Mouse (Mus musculus): Measurements from ENCODE around the gene Kdm5b. TPM values are rescaled to one million over a fixed set of nuclear protein-coding genes. Genes with fewer than 3 reads are reported as not detected.
"Not testable (repeated sequence)": the region's sequence is repeated elsewhere in the genome, so short reads cannot be mapped to it uniquely, and the experiment has no call there.

The Kdm5b gene
- polyA plus RNA-seq, 1 experiment from 2014 or later: 74.0 TPM

- not testable (repeated sequence) for H3K36me3 ChIP-seq (ENCODE audit: control insufficient read depth, insufficient read depth, low read length); H3K4me3 ChIP-seq (ENCODE audit: low read depth, low read length); ATAC-seq (ENCODE audit: low FRiP score); H3K9me3 ChIP-seq (ENCODE audit: control insufficient read depth, low read length); H3K9ac ChIP-seq (ENCODE audit: low read length); DNase-seq (ENCODE audit: low spot score, missing footprints); H3K27ac ChIP-seq (ENCODE audit: low read depth, low read length); H3K4me1 ChIP-seq (ENCODE audit: control insufficient read depth, insufficient read depth, low read length); H3K27me3 ChIP-seq (ENCODE audit: control insufficient read depth, insufficient read depth, low read length); H3K4me2 ChIP-seq
- 92% methylated on average over 5 of the region's 5 CpGs for WGBS
Measured at GRCm38 (mm10) chr1:134519201-134519600, 40.8 kb upstream of the Kdm5b start.

- Histone ChIP-seq H3K27ac (ENCODE audit: low read depth, low read length) (no peak overlapping the region), H3K36me3 (ENCODE audit: control insufficient read depth, insufficient read depth, low read length) (no peaks in the 10 kb centered on the region), H3K4me1 (ENCODE audit: control insufficient read depth, insufficient read depth, low read length) (peaks cover 6% of the 10 kb centered on the region), H3K9ac (ENCODE audit: low read length) (no peak overlapping the region), H3K4me2 (no peak overlapping the region), H3K4me3 (ENCODE audit: low read depth, low read length) (no peak overlapping the region), H3K9me3 (ENCODE audit: control insufficient read depth, low read length) (no peaks in the 10 kb centered on the region), H3K27me3 (ENCODE audit: control insufficient read depth, insufficient read depth, low read length) (no peaks in the 10 kb centered on the region)
- ATAC-seq (ENCODE audit: low FRiP score) (no peak), DNase-seq (ENCODE audit: low spot score, missing footprints) (no peak)
- 90% methylated on average over 8 of the region's 8 CpGs for WGBS
Measured at GRCm38 (mm10) chr1:134520001-134520721, 39.8 kb upstream of the Kdm5b start.

GRCm38 (mm10) chr1:134521163-134521562 is 38.8 kb upstream of the Kdm5b start:
- H3K36me3 ChIP-seq (ENCODE audit: control insufficient read depth, insufficient read depth, low read length): no peaks in the 10 kb centered on the region
- WGBS: 85% methylated on average over 7 of the region's 7 CpGs

DNA sequence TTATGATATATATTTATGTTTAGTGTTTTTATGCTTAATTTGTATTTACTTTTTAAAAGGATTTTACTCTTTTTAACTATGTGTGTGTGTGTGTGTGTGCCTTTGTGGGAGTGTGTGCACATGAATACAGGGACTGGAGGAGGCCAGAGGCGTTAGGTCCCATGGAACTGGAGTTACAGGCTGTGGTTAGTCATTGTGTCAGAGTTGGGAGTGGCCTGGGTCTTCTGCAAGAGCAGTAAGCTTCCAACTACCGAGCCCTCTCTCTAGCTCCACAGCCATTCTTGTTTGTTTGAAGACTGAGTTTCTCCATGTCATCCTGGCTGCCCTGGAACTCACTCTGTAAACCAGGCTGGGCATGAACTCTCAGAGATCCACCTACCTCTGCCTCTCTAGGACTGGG is 37.6 kb upstream of the Kdm5b start:
- H3K9me3 ChIP-seq (ENCODE audit: control insufficient read depth, low read length): no peaks in the 10 kb centered on the region
- H3K4me1 ChIP-seq (ENCODE audit: control insufficient read depth, insufficient read depth, low read length): no peaks in the 10 kb centered on the region
- DNase-seq (ENCODE audit: low spot score, missing footprints) (no peak), ATAC-seq (ENCODE audit: low FRiP score) (no peak)
- WGBS: 67% methylated on average over 2 of the region's 2 CpGs
- H3K27ac ChIP-seq (ENCODE audit: low read depth, low read length): no peak overlapping the region
- no peak overlapping the region for H3K4me2 ChIP-seq
- H3K36me3 ChIP-seq (ENCODE audit: control insufficient read depth, insufficient read depth, low read length): no peaks in the 10 kb centered on the region
- H3K4me3 ChIP-seq (ENCODE audit: low read depth, low read length): no peak overlapping the region
- no peaks in the 10 kb centered on the region for H3K27me3 ChIP-seq (ENCODE audit: control insufficient read depth, insufficient read depth, low read length)
- H3K9ac ChIP-seq (ENCODE audit: low read length): no peak overlapping the region

More at GRCm38 (mm10) chr1:134521163-134521562, 38.8 kb upstream of the Kdm5b start:
- Histone ChIP-seq H3K4me2 (no peak overlapping the region), H3K27ac (ENCODE audit: low read depth, low read length) (no peak overlapping the region), H3K4me3 (ENCODE audit: low read depth, low read length) (no peak overlapping the region), H3K9me3 (ENCODE audit: control insufficient read depth, low read length) (no peaks in the 10 kb centered on the region), H3K4me1 (ENCODE audit: control insufficient read depth, insufficient read depth, low read length) (peaks cover 6% of the 10 kb centered on the region), H3K9ac (ENCODE audit: low read length) (no peak overlapping the region), H3K27me3 (ENCODE audit: control insufficient read depth, insufficient read depth, low read length) (no peaks in the 10 kb centered on the region)
- DNase-seq (ENCODE audit: low spot score, missing footprints) (no peak), ATAC-seq (ENCODE audit: low FRiP score) (no peak)

GRCm38 (mm10) chr1:134524424-134524823 is 35.5 kb upstream of the Kdm5b start:
- no peaks in the 10 kb centered on the region for H3K4me1 ChIP-seq (ENCODE audit: control insufficient read depth, insufficient read depth, low read length)
- no peak overlapping the region for H3K4me3 ChIP-seq (ENCODE audit: low read depth, low read length)
- no peak overlapping the region for H3K27ac ChIP-seq (ENCODE audit: low read depth, low read length)
- H3K4me2 ChIP-seq: no peak overlapping the region
- no peaks in the 10 kb centered on the region for H3K27me3 ChIP-seq (ENCODE audit: control insufficient read depth, insufficient read depth, low read length)
- no peaks in the 10 kb centered on the region for H3K9me3 ChIP-seq (ENCODE audit: control insufficient read depth, low read length)
- no peak for ATAC-seq (ENCODE audit: low FRiP score)
- H3K36me3 ChIP-seq (ENCODE audit: control insufficient read depth, insufficient read depth, low read length): no peaks in the 10 kb centered on the region
- DNase-seq (ENCODE audit: low spot score, missing footprints): no peak
- no peak overlapping the region for H3K9ac ChIP-seq (ENCODE audit: low read length)
- WGBS: 71% methylated on average over 5 of the region's 5 CpGs

- WGBS: 92% methylated on average over 1 of the region's 1 CpGs
- Histone ChIP-seq H3K9ac (ENCODE audit: low read length) (no peak overlapping the region), H3K36me3 (ENCODE audit: control insufficient read depth, insufficient read depth, low read length) (no peaks in the 10 kb centered on the region), H3K27ac (ENCODE audit: low read depth, low read length) (no peak overlapping the region), H3K4me2 (no peak overlapping the region), H3K9me3 (ENCODE audit: control insufficient read depth, low read length) (no peaks in the 10 kb centered on the region), H3K27me3 (ENCODE audit: control insufficient read depth, insufficient read depth, low read length) (no peaks in the 10 kb centered on the region), H3K4me3 (ENCODE audit: low read depth, low read length) (no peak overlapping the region), H3K4me1 (ENCODE audit: control insufficient read depth, insufficient read depth, low read length) (no peaks in the 10 kb centered on the region)
- no peak for DNase-seq (ENCODE audit: low spot score, missing footprints)
- ATAC-seq (ENCODE audit: low FRiP score): no peak
Measured at GRCm38 (mm10) chr1:134525015-134525414, 35.0 kb upstream of the Kdm5b start.

- ATAC-seq (ENCODE audit: low FRiP score) (no peak), DNase-seq (ENCODE audit: low spot score, missing footprints) (no peak)
- H3K4me1 ChIP-seq (ENCODE audit: control insufficient read depth, insufficient read depth, low read length): no peaks in the 10 kb centered on the region
- H3K4me2 ChIP-seq: no peak overlapping the region
- no peaks in the 10 kb centered on the region for H3K36me3 ChIP-seq (ENCODE audit: control insufficient read depth, insufficient read depth, low read length)
- WGBS: 79% methylated on average over 6 of the region's 6 CpGs
- H3K27me3 ChIP-seq (ENCODE audit: control insufficient read depth, insufficient read depth, low read length): no peaks in the 10 kb centered on the region
- H3K9me3 ChIP-seq (ENCODE audit: control insufficient read depth, low read length): no peaks in the 10 kb centered on the region
- H3K9ac ChIP-seq (ENCODE audit: low read length): no peak overlapping the region
- H3K27ac ChIP-seq (ENCODE audit: low read depth, low read length): no peak overlapping the region
- no peak overlapping the region for H3K4me3 ChIP-seq (ENCODE audit: low read depth, low read length)
Measured at GRCm38 (mm10) chr1:134526752-134527151, 33.2 kb upstream of the Kdm5b start.

DNA sequence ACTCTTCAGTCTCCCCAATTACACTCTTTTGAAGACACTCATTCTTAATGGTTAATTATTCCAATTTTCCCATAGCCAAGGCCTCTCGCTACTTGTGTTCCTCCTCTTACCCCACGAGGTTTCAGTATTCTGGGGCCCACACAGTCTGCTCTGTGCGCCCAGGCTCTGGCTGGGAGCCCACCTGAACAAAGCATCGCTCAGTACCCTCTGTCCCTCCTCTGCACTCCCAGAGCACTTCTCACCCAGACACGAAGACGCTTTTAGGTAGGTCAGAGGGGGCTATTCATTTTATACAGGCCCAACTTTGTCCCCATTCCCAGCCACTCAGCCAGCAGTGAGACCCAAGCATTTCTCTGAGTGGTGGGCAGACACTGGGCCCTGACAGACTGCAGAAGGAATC is 29.4 kb upstream of the Kdm5b start:
- WGBS: 88% methylated on average over 6 of the region's 6 CpGs
- DNase-seq (ENCODE audit: low spot score, missing footprints) (no peak), ATAC-seq (ENCODE audit: low FRiP score) (no peak)
- H3K4me2 ChIP-seq: no peak overlapping the region
- H3K9ac ChIP-seq (ENCODE audit: low read length): no peak overlapping the region
- H3K4me1 ChIP-seq (ENCODE audit: control insufficient read depth, insufficient read depth, low read length): no peaks in the 10 kb centered on the region
- no peak overlapping the region for H3K4me3 ChIP-seq (ENCODE audit: low read depth, low read length)
- no peak overlapping the region for H3K27ac ChIP-seq (ENCODE audit: low read depth, low read length)
- H3K36me3 ChIP-seq (ENCODE audit: control insufficient read depth, insufficient read depth, low read length): no peaks in the 10 kb centered on the region
- no peaks in the 10 kb centered on the region for H3K9me3 ChIP-seq (ENCODE audit: control insufficient read depth, low read length)
- H3K27me3 ChIP-seq (ENCODE audit: control insufficient read depth, insufficient read depth, low read length): no peaks in the 10 kb centered on the region

DNA sequence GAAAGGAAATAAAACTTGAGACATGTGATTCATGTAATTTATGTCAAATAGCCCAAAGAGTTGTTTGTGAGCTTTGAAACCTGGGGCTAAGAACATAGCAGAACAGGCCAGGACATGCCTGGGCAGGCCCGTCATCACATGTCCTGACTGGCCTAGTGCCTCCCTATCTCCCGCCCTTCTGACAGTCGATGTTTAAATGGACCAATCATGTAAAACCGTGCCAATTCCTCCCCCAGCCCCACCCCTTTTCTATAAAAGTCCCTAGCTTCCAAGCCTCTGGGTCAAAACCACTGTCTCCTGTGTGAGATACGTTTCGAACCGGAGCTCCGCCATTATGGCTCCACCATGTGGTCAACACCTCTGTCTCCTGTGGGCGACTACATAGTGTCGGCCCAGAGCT is 26.3 kb upstream of the Kdm5b start:
- ATAC-seq (ENCODE audit: low FRiP score); DNase-seq (ENCODE audit: low spot score, missing footprints); H3K9ac ChIP-seq (ENCODE audit: low read length); H3K9me3 ChIP-seq (ENCODE audit: control insufficient read depth, low read length); H3K4me2 ChIP-seq; H3K4me3 ChIP-seq (ENCODE audit: low read depth, low read length); H3K27me3 ChIP-seq (ENCODE audit: control insufficient read depth, insufficient read depth, low read length); H3K4me1 ChIP-seq (ENCODE audit: control insufficient read depth, insufficient read depth, low read length); H3K36me3 ChIP-seq (ENCODE audit: control insufficient read depth, insufficient read depth, low read length); H3K27ac ChIP-seq (ENCODE audit: low read depth, low read length): not testable (repeated sequence)
- WGBS: 90% methylated on average over 10 of the region's 10 CpGs
